Mouse (Mus musculus): ENCODE data around the gene Esr1. TPM values are rescaled to one million over a fixed set of nuclear protein-coding genes. Genes with fewer than 3 reads are reported as not detected.
"Not testable (repeated sequence)": the region's sequence is repeated elsewhere in the genome, so short reads cannot be mapped to it uniquely, and the experiment has no call there.

Gene Esr1
- polyA plus RNA-seq, 1 experiment = 0.40 TPM

- no peaks in the 10 kb centered on the region for H3K27me3 ChIP-seq (ENCODE audit: control insufficient read depth, insufficient read depth, insufficient read length)
- no peak for TF ChIP-seq MAX (IDR thresholded peaks at IDR 0.05)
- TF ChIP-seq MYOD1 (IDR thresholded peaks at IDR 0.05; ENCODE audit: control insufficient read depth, insufficient read length, low read depth) = no peak
- TF ChIP-seq CTCF (IDR thresholded peaks at IDR 0.05; ENCODE audit: control insufficient read depth, insufficient read depth, insufficient read length) = no peak
- TF ChIP-seq MYOG (IDR thresholded peaks at IDR 0.05; ENCODE audit: control insufficient read depth, extremely low read depth, insufficient read length) = no peak
- no peak for TF ChIP-seq USF1 (IDR thresholded peaks at IDR 0.05; ENCODE audit: low read depth)
- TF ChIP-seq FOSL1 (IDR thresholded peaks at IDR 0.05; ENCODE audit: insufficient read depth, low read length, poor library complexity, severe bottlenecking) = no peak
- TF ChIP-seq CEBPB (IDR thresholded peaks at IDR 0.05; ENCODE audit: low read depth) = no peak
- H3K4me3 ChIP-seq (ENCODE audit: insufficient read depth, poor library complexity, severe bottlenecking) = no peak overlapping the region
- H3K79me2 ChIP-seq (ENCODE audit: control insufficient read depth, insufficient read depth) = no peaks in the 10 kb centered on the region
- H3K36me3 ChIP-seq (ENCODE audit: control insufficient read depth, insufficient read depth) = no peaks in the 10 kb centered on the region
- H3ac ChIP-seq (ENCODE audit: control insufficient read depth, insufficient read length, low read depth) = no peak overlapping the region
- no peaks in the 10 kb centered on the region for H3K79me3 ChIP-seq (ENCODE audit: low read depth)
Observed at GRCm38 (mm10) chr10:4610234-4610633, 1.2 kb upstream of the Esr1 start.

- no peaks in the 10 kb centered on the region for H3K27me3 ChIP-seq (ENCODE audit: control insufficient read depth, insufficient read depth, insufficient read length)
- H3ac ChIP-seq (ENCODE audit: control insufficient read depth, insufficient read length, low read depth) = peak overlapping the region; percentile 54
- no peaks in the 10 kb centered on the region for H3K79me2 ChIP-seq (ENCODE audit: control insufficient read depth, insufficient read depth)
- H3K4me3 ChIP-seq (ENCODE audit: insufficient read depth, poor library complexity, severe bottlenecking) = peak overlapping the region; percentile 35
- no peaks in the 10 kb centered on the region for H3K79me3 ChIP-seq (ENCODE audit: low read depth)
- H3K36me3 ChIP-seq (ENCODE audit: control insufficient read depth, insufficient read depth) = no peaks in the 10 kb centered on the region
- TF ChIP-seq USF1 (IDR thresholded peaks at IDR 0.05; ENCODE audit: low read depth) (no peak), MYOD1 (IDR thresholded peaks at IDR 0.05; ENCODE audit: control insufficient read depth, insufficient read length, low read depth) (no peak), MYOG (IDR thresholded peaks at IDR 0.05; ENCODE audit: control insufficient read depth, extremely low read depth, insufficient read length) (no peak), CEBPB (IDR thresholded peaks at IDR 0.05; ENCODE audit: low read depth) (peak; percentile 6)
Observed at GRCm38 (mm10) chr10:4612313-4613036, 1.1 kb downstream of the Esr1 start.

GRCm38 (mm10) chr10:4618026-4618425 lies 6.6 kb downstream of the Esr1 start:
- no peak for TF ChIP-seq MYOG (IDR thresholded peaks at IDR 0.05; ENCODE audit: control insufficient read depth, extremely low read depth, insufficient read length)
- no peak for TF ChIP-seq FOSL1 (IDR thresholded peaks at IDR 0.05; ENCODE audit: insufficient read depth, low read length, poor library complexity, severe bottlenecking)
- TF ChIP-seq CEBPB (IDR thresholded peaks at IDR 0.05; ENCODE audit: low read depth) = no peak
- TF ChIP-seq MAX (IDR thresholded peaks at IDR 0.05) = no peak
- no peak for TF ChIP-seq MYOD1 (IDR thresholded peaks at IDR 0.05; ENCODE audit: control insufficient read depth, insufficient read length, low read depth)
- no peak for TF ChIP-seq CTCF (IDR thresholded peaks at IDR 0.05; ENCODE audit: control insufficient read depth, insufficient read depth, insufficient read length)
- TF ChIP-seq USF1 (IDR thresholded peaks at IDR 0.05; ENCODE audit: low read depth) = no peak
- Histone ChIP-seq H3ac (ENCODE audit: control insufficient read depth, insufficient read length, low read depth) (no peak overlapping the region), H3K36me3 (ENCODE audit: control insufficient read depth, insufficient read depth) (no peaks in the 10 kb centered on the region), H3K79me3 (ENCODE audit: low read depth) (no peaks in the 10 kb centered on the region), H3K4me3 (ENCODE audit: insufficient read depth, poor library complexity, severe bottlenecking) (no peak overlapping the region), H3K27me3 (ENCODE audit: control insufficient read depth, insufficient read depth, insufficient read length) (no peaks in the 10 kb centered on the region), H3K79me2 (ENCODE audit: control insufficient read depth, insufficient read depth) (no peaks in the 10 kb centered on the region)

- H3K4me3 ChIP-seq (ENCODE audit: insufficient read depth, poor library complexity, severe bottlenecking) = no peak overlapping the region
- H3K79me2 ChIP-seq (ENCODE audit: control insufficient read depth, insufficient read depth) = no peaks in the 10 kb centered on the region
- TF ChIP-seq FOSL1 (IDR thresholded peaks at IDR 0.05; ENCODE audit: insufficient read depth, low read length, poor library complexity, severe bottlenecking) (no peak), MYOG (IDR thresholded peaks at IDR 0.05; ENCODE audit: control insufficient read depth, extremely low read depth, insufficient read length) (no peak), CTCF (IDR thresholded peaks at IDR 0.05; ENCODE audit: control insufficient read depth, insufficient read depth, insufficient read length) (no peak), MAX (IDR thresholded peaks at IDR 0.05) (no peak), USF1 (IDR thresholded peaks at IDR 0.05; ENCODE audit: low read depth) (no peak), MYOD1 (IDR thresholded peaks at IDR 0.05; ENCODE audit: control insufficient read depth, insufficient read length, low read depth) (no peak), CEBPB (IDR thresholded peaks at IDR 0.05; ENCODE audit: low read depth) (no peak)
- no peaks in the 10 kb centered on the region for H3K36me3 ChIP-seq (ENCODE audit: control insufficient read depth, insufficient read depth)
- H3K79me3 ChIP-seq (ENCODE audit: low read depth) = no peaks in the 10 kb centered on the region
- no peak overlapping the region for H3ac ChIP-seq (ENCODE audit: control insufficient read depth, insufficient read length, low read depth)
- no peaks in the 10 kb centered on the region for H3K27me3 ChIP-seq (ENCODE audit: control insufficient read depth, insufficient read depth, insufficient read length)
Observed at GRCm38 (mm10) chr10:4618686-4619085, 7.3 kb downstream of the Esr1 start.

GRCm38 (mm10) chr10:4619426-4619825 lies 8.0 kb downstream of the Esr1 start:
- H3ac ChIP-seq (ENCODE audit: control insufficient read depth, insufficient read length, low read depth); H3K27me3 ChIP-seq (ENCODE audit: control insufficient read depth, insufficient read depth, insufficient read length); H3K79me2 ChIP-seq (ENCODE audit: control insufficient read depth, insufficient read depth); H3K4me3 ChIP-seq (ENCODE audit: insufficient read depth, poor library complexity, severe bottlenecking); H3K79me3 ChIP-seq (ENCODE audit: low read depth); H3K36me3 ChIP-seq (ENCODE audit: control insufficient read depth, insufficient read depth): not testable (repeated sequence)
